Comparison of ENCODE assay signal across 25 mouse cellular contexts in genomic region chr16:26422078-26422477, GRCm38 (mm10). TPM values are rescaled to one million over a fixed set of nuclear protein-coding genes. Genes with fewer than 3 reads are reported as not detected.
"Had no signal": no experiment of that assay in that cellular context is flagged by ENCODE, and none has a peak within 500 bp of the region (broad histone marks: within the 10 kb centered on the region; RNA-seq: fewer than 3 reads in every experiment).

No protein-coding gene starts in this region.

- DNase-seq: forebrain, postnatal 0 days; gastrocnemius, postnatal 14 days; gastrocnemius, postnatal 36 days; heart, adult 11 months; heart, adult 2 months; heart, postnatal 10 days; heart, postnatal 4 days; kidney, adult 11 months; kidney, adult 2 months; kidney, adult 9 months; kidney, postnatal 14 days; kidney, postnatal 36 days; layer of hippocampus, adult 9-11 months; layer of hippocampus, postnatal 36 days; left cerebral cortex, postnatal 4 days had no signal

RNA-seq across cellular contexts. Expression of gene Cldn16, which starts 40.9 kb away (rescaled TPM):
- total RNA-seq: forebrain, postnatal 0 days; gastrocnemius, adult 18-20 months; gastrocnemius, adult 8-10 months; gastrocnemius, postnatal 14 days; gastrocnemius, postnatal 36 days; heart, adult 2 months; heart, postnatal 10 days; heart, postnatal 25 days; heart, postnatal 4 days; hindbrain, postnatal 0 days; layer of hippocampus, adult 18-20 months; layer of hippocampus, adult 8-10 months; layer of hippocampus, postnatal 14 days; layer of hippocampus, postnatal 36 days; left cerebral cortex, adult 2 months; left cerebral cortex, postnatal 25 days; left cerebral cortex, postnatal 4 days; liver, adult 2 months had no signal
